In genomic region chr2:72886250-72886649, GRCm38 (mm10) we compare ENCODE assay signal across 26 mouse cellular contexts.
DNase-seq lines count a peak whose midpoint lies in the region; TF ChIP-seq lines count a peak whose summit lies in the region.
"Had no signal": no experiment of that assay in that cellular context is flagged by ENCODE, and none has a peak within 500 bp of the region (broad histone marks: within the 10 kb centered on the region; RNA-seq: fewer than 3 reads in every experiment).

No protein-coding gene starts in this region.

- no peak for TF ChIP-seq RAD21 in CH12.LX (IDR thresholded peaks at IDR 0.05; ENCODE audit: low read depth, low read length)

- no peak overlapping the region for H3K9ac ChIP-seq in CH12.LX (ENCODE audit: insufficient read depth, low read depth)
- H3K9ac ChIP-seq: forebrain, embryonic 13.5 days; hindbrain, embryonic 12.5 days; limb, embryonic 12.5 days; liver, embryonic 14.5 days; lung, embryonic 15.5 days had no signal

- TF ChIP-seq CTCF in CH12.LX (conservative IDR thresholded peaks at IDR 0.05 in 1 of 2, IDR thresholded peaks at IDR 0.05 in 1 of 2; ENCODE audit: low read depth in 2 of 2, low read length in 2 of 2), result no peak

- no peak overlapping the region for H3K4me2 ChIP-seq in CH12.LX (ENCODE audit: insufficient read depth, low read depth, poor library complexity, severe bottlenecking)
- H3K4me2 ChIP-seq: forebrain, embryonic 13.5 days; heart, embryonic 11.5 days; hindbrain, embryonic 12.5 days; limb, embryonic 12.5 days; lung, embryonic 15.5 days had no signal

- WGBS in large intestine, adult 2 months, result 32% methylated on average over 2 of the region's 2 CpGs

- in situ Hi-C loops in CH12.LX (cut with MboI; ENCODE audit: low pct_ligation_motif_present, low pct_unique_long_range_greater_than_20kb, low sequenced_read_pairs), result no loop called here

- H3K79me2 ChIP-seq in CH12.LX (replicated peaks; ENCODE audit: control insufficient read depth, extremely low read depth, insufficient read depth, poor library complexity, severe bottlenecking), result no peaks in the 10 kb centered on the region

- peak; percentile 29 for DNase-seq in heart, adult 11 months
- no peak for DNase-seq in heart, adult 9 months (ENCODE audit: low spot score in 2 of 2)
- peak; percentile 60 to 83 for DNase-seq in kidney, adult 8-10 months
- no peak for DNase-seq in kidney, postnatal 10 days
- DNase-seq in CH12.LX (ENCODE audit: extremely low read depth), result no peak
- DNase-seq in large intestine, adult 2 months (ENCODE audit: low read depth, low spot score), result peak; percentile 67
- DNase-seq in layer of hippocampus, adult 18-20 months (ENCODE audit: low spot score in 2 of 2), result no peak
- DNase-seq in gastrocnemius, postnatal 36 days, result no peak
- DNase-seq: adrenal gland, adult 8-10 months; cerebellum, adult 9-10 months; cerebellum, postnatal 36 days; gastrocnemius, postnatal 10 days; heart, postnatal 36 days; right cerebral cortex, postnatal 25 days; spleen, adult 18-20 months; thymus, postnatal 14 days had no signal

- H3K4me3 ChIP-seq in CH12.LX (replicated peaks in 1 of 3; ENCODE audit: low read depth in 2 of 3, low read length in 2 of 3, poor library complexity in 1 of 3), result no peak overlapping the region
- H3K4me3 ChIP-seq: forebrain, embryonic 13.5 days; hindbrain, embryonic 12.5 days; left cerebral cortex, adult 2 months; limb, embryonic 12.5 days; lung, embryonic 15.5 days; midbrain, embryonic 10.5 days had no signal

- H3K36me3 ChIP-seq in CH12.LX (replicated peaks in 1 of 2; ENCODE audit: control insufficient read depth in 1 of 2, insufficient read depth in 1 of 2, low read length in 1 of 2), result no peaks in the 10 kb centered on the region
- H3K36me3 ChIP-seq: G1E; hindbrain, embryonic 12.5 days; limb, embryonic 12.5 days; lung, embryonic 15.5 days; midbrain, embryonic 10.5 days had no signal

- no peak for TF ChIP-seq EP300 in CH12.LX (IDR thresholded peaks at IDR 0.05; ENCODE audit: low read length)

- intact Hi-C loops in gastrocnemius, postnatal 36 days (cut with DNase I), result no loop called here

- H3K4me1 ChIP-seq in CH12.LX (ENCODE audit: control insufficient read depth in 1 of 2, insufficient read depth in 2 of 2), result peaks cover 0 to 10% of the 10 kb centered on the region in 2 experiments; a peak in 2 of 4 replicates
- H3K4me1 ChIP-seq: forebrain, embryonic 13.5 days; hindbrain, embryonic 12.5 days; limb, embryonic 12.5 days; lung, embryonic 15.5 days; midbrain, embryonic 10.5 days had no signal

- no peaks in the 10 kb centered on the region for H3K9me3 ChIP-seq in CH12.LX (replicated peaks; ENCODE audit: low read length)
- H3K9me3 ChIP-seq: forebrain, embryonic 13.5 days; G1E; hindbrain, embryonic 12.5 days; limb, embryonic 12.5 days; lung, embryonic 15.5 days; midbrain, embryonic 10.5 days had no signal

- no peak overlapping the region for H3K27ac ChIP-seq in CH12.LX (ENCODE audit: insufficient read depth, low read depth)
- H3K27ac ChIP-seq: forebrain, embryonic 13.5 days; hindbrain, embryonic 12.5 days; hindbrain, postnatal 0 days; left cerebral cortex, adult 2 months; limb, embryonic 12.5 days; liver, embryonic 14.5 days; lung, embryonic 15.5 days; midbrain, embryonic 10.5 days had no signal

- no peak for TF ChIP-seq POLR2A in CH12.LX (IDR thresholded peaks at IDR 0.05; ENCODE audit: low read depth, low read length)

- H3K27me3 ChIP-seq in CH12.LX (replicated peaks), result no peaks in the 10 kb centered on the region
- H3K27me3 ChIP-seq: forebrain, embryonic 13.5 days; hindbrain, embryonic 12.5 days; limb, embryonic 12.5 days; lung, embryonic 15.5 days had no signal

- dilution Hi-C loops in CH12.LX (cut with MboI; ENCODE audit: extremely low pct_ligation_motif_present, extremely low pct_unique_long_range_greater_than_20kb, low sequenced_read_pairs), result no loop called here

TF ChIP-seq in CH12.LX, 34 proteins besides CTCF, POLR2A, EP300 and RAD21:
- no peak for TF ChIP-seq HCFC1 (IDR thresholded peaks at IDR 0.05; ENCODE audit: low read depth, low read length)
- TF ChIP-seq ZNF384 (IDR thresholded peaks at IDR 0.05; ENCODE audit: low read depth, low read length), result peak; percentile 65

Comparison
In these comparisons a context has a peak if more than half of its experiments do, and no peak if none do; other contexts are left out.
1. DNase-seq: peak in heart, adult 11 months (single experiment), kidney, adult 8-10 months (2 of 2) and large intestine, adult 2 months (single experiment); none in heart, adult 9 months (0 of 2), kidney, postnatal 10 days (single experiment), CH12.LX (single experiment), layer of hippocampus, adult 18-20 months (0 of 2) and gastrocnemius, postnatal 36 days (0 of 2).